Mouse (Mus musculus) common myeloid progenitor, adult 5-6 weeks (primary cell): ENCODE measurements around the gene Uchl4. TPM values are rescaled to one million over a fixed set of nuclear protein-coding genes. Genes with fewer than 3 reads are reported as not detected.
"Not testable (repeated sequence)": the region's sequence is repeated elsewhere in the genome, so short reads cannot be mapped to it uniquely, and the experiment has no call there.

Experiments
- ATAC-seq: replicated peaks from 2 replicates; pipeline ENCODE4 v1.8.0; 2016; ENCODE audit warnings: low read depth, mild to moderate bottlenecking, moderate TSS enrichment, inconsistent platforms; ENCODE audit not compliant: poor library complexity, severe bottlenecking
- total RNA-seq: library from RNA; stranded (forward); fragments of 200-1000, 187-1606 nt; gene quantifications from 2 replicates; pipeline ENCODE4 v1.2.3, GENCODE M21; 2017

The Uchl4 gene
- total RNA-seq, 1 experiment from 2014 or later: 0.46 TPM

- no peak for ATAC-seq
Measured at GRCm38 (mm10) chr9:64268196-64268595, 33.2 kb downstream of the Uchl4 start.

GRCm38 (mm10) chr9:64268836-64269235 lies 33.8 kb downstream of the Uchl4 start:
- ATAC-seq: not testable (repeated sequence)

- ATAC-seq: no peak
Measured at GRCm38 (mm10) chr9:64271249-64271648, 36.2 kb downstream of the Uchl4 start.

GRCm38 (mm10) chr9:64272611-64273010 lies 37.6 kb downstream of the Uchl4 start:
- ATAC-seq: peak; percentile 82

GRCm38 (mm10) chr9:64273757-64274156 lies 38.8 kb downstream of the Uchl4 start:
- ATAC-seq: no peak

- no peak for ATAC-seq
Measured at GRCm38 (mm10) chr9:64274291-64274690, 39.3 kb downstream of the Uchl4 start.

- peak; percentile 52; the same call in 1 of the 2 replicates for ATAC-seq
Measured at GRCm38 (mm10) chr9:64274919-64275318, 39.9 kb downstream of the Uchl4 start.

- ATAC-seq: peak; percentile 46
Measured at GRCm38 (mm10) chr9:64277706-64278105, 42.7 kb downstream of the Uchl4 start.

- no peak for ATAC-seq
Measured at GRCm38 (mm10) chr9:64278665-64279310, 43.8 kb downstream of the Uchl4 start.

GRCm38 (mm10) chr9:64281105-64281780 lies 46.2 kb downstream of the Uchl4 start, which contains the start of gene Tipin:
Tipin (plus strand) TSS chr9:64281581.
- ATAC-seq: peak; percentile 96

- ATAC-seq: no peak; the same call in 1 of the 2 replicates
Measured at GRCm38 (mm10) chr9:64281781-64282178, 46.8 kb downstream of the Uchl4 start.

- ATAC-seq: no peak
Measured at GRCm38 (mm10) chr9:64282404-64282987, 47.5 kb downstream of the Uchl4 start.

Other genes with a start within 250 kb of the Uchl4 start
- gene Smad6, start 213.1 kb upstream of the Uchl4 start, total RNA-seq: 0.69 and 1.2 TPM in 2 replicates
- gene Lctl, start 118.1 kb upstream of the Uchl4 start, total RNA-seq: 0.18 TPM in 1 of 2 replicates, not detected in the other
- gene Zwilch, start 62.1 kb upstream of the Uchl4 start, total RNA-seq: 136 and 138 TPM in 2 replicates
- gene Rpl4, start 61.8 kb upstream of the Uchl4 start, total RNA-seq: 3,431 and 3,472 TPM in 2 replicates
- 37.7 and 44.9 TPM in 2 replicates for gene Snapc5, start 55.9 kb upstream of the Uchl4 start, total RNA-seq
- gene Map2k1, start 18.4 kb downstream of the Uchl4 start, total RNA-seq: 31.0 and 45.5 TPM in 2 replicates
- gene Tipin, start 46.4 kb downstream of the Uchl4 start, total RNA-seq: 302 and 344 TPM in 2 replicates
- gene Dis3l, start 106.1 kb downstream of the Uchl4 start, total RNA-seq: 15.3 and 22.0 TPM in 2 replicates
- gene Megf11, start 150.4 kb downstream of the Uchl4 start, total RNA-seq: 0.23 and 0.53 TPM in 2 replicates